12 mouse cellular contexts compared by ENCODE assay signal in the genomic region with DNA sequence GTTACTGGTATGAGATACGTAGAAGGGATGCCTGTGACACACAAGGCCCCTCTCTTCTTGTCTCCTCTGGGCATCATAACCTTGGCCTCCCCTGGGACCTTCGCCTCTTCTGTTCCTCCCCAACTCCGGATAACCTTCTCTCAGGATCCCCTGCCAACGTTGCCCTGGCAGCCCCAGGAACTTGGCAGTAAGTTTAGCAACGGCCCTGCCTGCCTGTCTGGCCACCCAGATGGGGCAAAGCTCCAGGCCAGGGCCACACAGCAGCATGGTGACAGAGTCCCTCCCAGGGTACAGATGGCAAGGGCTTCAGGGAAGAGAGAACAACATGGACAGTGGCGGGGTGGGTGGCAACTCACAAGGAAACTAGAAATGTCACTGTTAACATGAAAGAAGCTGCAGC. TPM values are rescaled to one million over a fixed set of nuclear protein-coding genes. Genes with fewer than 3 reads are reported as not detected.
DNase-seq lines count a peak whose midpoint lies in the region; TF ChIP-seq lines count a peak whose summit lies in the region.
"Had no signal": no experiment of that assay in that cellular context is flagged by ENCODE, and none has a peak within 500 bp of the region (broad histone marks: within the 10 kb centered on the region; RNA-seq: fewer than 3 reads in every experiment).

No protein-coding gene starts in this region.

- TF ChIP-seq CTCF in brain, embryonic 14.5 days (IDR thresholded peaks at IDR 0.05; ENCODE audit: borderline replicate concordance, extremely low read depth, insufficient read depth, insufficient read length): no peak

- intact Hi-C loops in left cerebral cortex, postnatal 10 days (cut with DNase I): no loop called here

- DNase-seq in cerebellum, adult 11-12 months: peak; percentile 12
- DNase-seq in cerebellum, adult 11 months: no peak
- peak; percentile 59 to 64 for DNase-seq in left cerebral cortex, postnatal 10 days (ENCODE audit: extremely low spot score in 1 of 2, low spot score in 2 of 2)
- DNase-seq in left cerebral cortex, adult 11 months (ENCODE audit: low spot score): no peak
- peak; percentile 47 for DNase-seq in brain, embryonic 14.5 days (ENCODE audit: low read depth)
- peak; percentile 32 to 33 for DNase-seq in layer of hippocampus, adult 8-10 months (ENCODE audit: low spot score in 2 of 2)
- no peak for DNase-seq in testis, postnatal 10 days (ENCODE audit: low spot score)
- no peak for DNase-seq in lung, postnatal 4 days
- DNase-seq: kidney, postnatal 36 days had no signal

- TF ChIP-seq POLR2A in brain, embryonic 14.5 days (IDR thresholded peaks at IDR 0.05; ENCODE audit: borderline replicate concordance, extremely low read depth, insufficient read depth, insufficient read length, poor library complexity, severe bottlenecking): no peak

RNA-seq across cellular contexts. Expression of gene Arhgap8, which starts 9.8 kb away (rescaled TPM):
- under 1 TPM; 0.30 to 0.60 TPM for total RNA-seq in left cerebral cortex, postnatal 10 days (2021)
- 0.44 and 0.81 TPM in 2 replicates for polyA plus RNA-seq in brain, embryonic 14.5 days (2012; rRNA removed)
- under 1 TPM in 3 of 4 experiments, not detected in 1; 0.18 to 0.76 (median 0.39) TPM for total RNA-seq in layer of hippocampus, adult 8-10 months (2022)
- total RNA-seq: G1E; hematopoietic stem cell, adult 5-6 weeks; liver, adult 2 months had no signal
- polyA plus RNA-seq: G1E had no signal

Comparison
In these comparisons a context has a peak if more than half of its experiments do, and no peak if none do; other contexts are left out.
1. DNase-seq: peak in cerebellum, adult 11-12 months (single experiment), left cerebral cortex, postnatal 10 days (2 of 2), brain, embryonic 14.5 days (single experiment) and layer of hippocampus, adult 8-10 months (2 of 2); none in cerebellum, adult 11 months (single experiment), left cerebral cortex, adult 11 months (single experiment), testis, postnatal 10 days (single experiment) and lung, postnatal 4 days (0 of 2).